Mouse (Mus musculus) midbrain, embryonic 10.5 days (tissue): ENCODE measurements around the gene Cops9. TPM values are rescaled to one million over a fixed set of nuclear protein-coding genes. Genes with fewer than 3 reads are reported as not detected.

Source experiments
- DNase-seq: peaks from one replicate; pipeline ENCODE4 v3.0.0-alpha.2; 2017; ENCODE audit warnings: low spot score
- H3K27ac ChIP-seq: fragments of 300-500 bp; sonication (generic); replicated peaks from 2 replicates; pipeline ENCODE4 v1.5.1; 2016; ENCODE audit warnings: mild to moderate bottlenecking
- H3K27me3 ChIP-seq: fragments of 300-500 bp; sonication (generic); 2 replicates; pipeline ENCODE4 v1.6.1; 2016; ENCODE audit warnings: low read depth, mild to moderate bottlenecking; ENCODE audit not compliant: poor library complexity, severe bottlenecking
- H3K36me3 ChIP-seq: fragments of 300-500 bp; sonication (generic); 2 replicates; pipeline ENCODE4 v1.6.1; 2016; ENCODE audit warnings: mild to moderate bottlenecking, moderate library complexity
- H3K4me1 ChIP-seq: fragments of 300-500 bp; sonication (generic); 2 replicates; pipeline ENCODE4 v1.6.1; 2016
- H3K4me3 ChIP-seq: fragments of 300-500 bp; sonication (generic); 2 replicates; pipeline ENCODE4 v1.5.1; 2016; ENCODE audit warnings: mild to moderate bottlenecking, moderate library complexity
- H3K9me3 ChIP-seq: fragments of 300-500 bp; sonication (generic); replicated peaks from 2 replicates; pipeline ENCODE4 v1.6.1; 2016; ENCODE audit warnings: mild to moderate bottlenecking
- WGBS: fragments of 180-500 bp; shearing (Covaris S2); methylation state at CpG from one replicate; pipeline ENCODE4 v1.1.7; 2016; 5-methylcytosine and 5-hydroxymethylcytosine counted together
- polyA plus RNA-seq: library from polyadenylated mRNA; unstranded; fragments of >200 nt; fragmentation: Nextera tagmentation; extraction: Ambion mirVana; gene quantifications from 2 replicates; pipeline ENCODE4 v1.2.1, GENCODE M21; 2016

The Cops9 gene
- polyA plus RNA-seq, result 368 and 378 TPM in 2 replicates

GRCm38 (mm10) chr1:92641514-92642272 lies at the start of gene Cops9:
Gene Cops9, minus strand, starts transcription at chr1:92641985.
- Histone ChIP-seq H3K27ac (peak within 1 kb of the TSS; percentile 90), H3K27me3 (no peaks in the 10 kb centered on the region), H3K4me3 (peak within 1 kb of the TSS; percentile 96), H3K36me3 (peaks cover 31% of the 10 kb centered on the region), H3K9me3 (no peaks in the 10 kb centered on the region), H3K4me1 (peaks cover 25% of the 10 kb centered on the region)
- WGBS, result 2% methylated on average over 50 of the region's 50 CpGs
- peak; percentile 94 for DNase-seq

GRCm38 (mm10) chr1:92691166-92691844 lies 49.5 kb upstream of the Cops9 start:
- 88% methylated on average over 3 of the region's 3 CpGs for WGBS
- Histone ChIP-seq H3K4me3 (no peak overlapping the region), H3K27me3 (no peaks in the 10 kb centered on the region), H3K9me3 (no peaks in the 10 kb centered on the region), H3K36me3 (no peaks in the 10 kb centered on the region), H3K27ac (no peak overlapping the region), H3K4me1 (no peaks in the 10 kb centered on the region)
- DNase-seq, result no peak

GRCm38 (mm10) chr1:92686994-92687393 lies 45.2 kb upstream of the Cops9 start:
- no peak for DNase-seq

GRCm38 (mm10) chr1:92683151-92683550 lies 41.4 kb upstream of the Cops9 start:
- Histone ChIP-seq H3K27ac (no peak overlapping the region), H3K4me1 (peaks cover 13% of the 10 kb centered on the region), H3K36me3 (no peaks in the 10 kb centered on the region), H3K27me3 (peaks cover 15% of the 10 kb centered on the region), H3K9me3 (no peaks in the 10 kb centered on the region), H3K4me3 (no peak overlapping the region)
- WGBS, result 92% methylated on average over 8 of the region's 8 CpGs
- no peak for DNase-seq

More at GRCm38 (mm10) chr1:92686994-92687393, 45.2 kb upstream of the Cops9 start:
- Histone ChIP-seq H3K27me3 (peaks cover 5% of the 10 kb centered on the region), H3K27ac (no peak overlapping the region), H3K4me3 (no peak overlapping the region), H3K9me3 (no peaks in the 10 kb centered on the region), H3K4me1 (no peaks in the 10 kb centered on the region), H3K36me3 (no peaks in the 10 kb centered on the region)
- WGBS, result 74% methylated on average over 8 of the region's 8 CpGs

- Histone ChIP-seq H3K36me3 (no peaks in the 10 kb centered on the region), H3K9me3 (no peaks in the 10 kb centered on the region), H3K4me1 (peaks cover 13% of the 10 kb centered on the region), H3K27me3 (peaks cover 15% of the 10 kb centered on the region), H3K4me3 (no peak overlapping the region; the same call in 1 of the 2 replicates), H3K27ac (peak overlapping the region; percentile 43; the same call in 1 of the 2 replicates)
- WGBS, result 28% methylated on average over 16 of the region's 16 CpGs
- DNase-seq, result peak; percentile 42
These were observed 39.2 kb upstream of the Cops9 start for GRCm38 (mm10) chr1:92680668-92681603.

GRCm38 (mm10) chr1:92678757-92679156 lies 37.0 kb upstream of the Cops9 start:
- Histone ChIP-seq H3K27me3 (peaks cover 15% of the 10 kb centered on the region), H3K4me1 (peaks cover 13% of the 10 kb centered on the region), H3K4me3 (no peak overlapping the region), H3K27ac (no peak overlapping the region), H3K9me3 (no peaks in the 10 kb centered on the region), H3K36me3 (no peaks in the 10 kb centered on the region)
- DNase-seq, result no peak
- WGBS, result 85% methylated on average over 5 of the region's 5 CpGs

GRCm38 (mm10) chr1:92676676-92676975 lies 34.8 kb upstream of the Cops9 start:
- peaks cover 6% of the 10 kb centered on the region; the same call in 1 of the 2 replicates for H3K27me3 ChIP-seq
- H3K4me3 ChIP-seq, result no peak overlapping the region
- DNase-seq, result no peak
- 89% methylated on average over 3 of the region's 3 CpGs for WGBS
- no peaks in the 10 kb centered on the region for H3K36me3 ChIP-seq
- no peaks in the 10 kb centered on the region for H3K9me3 ChIP-seq
- H3K27ac ChIP-seq, result no peak overlapping the region
- H3K4me1 ChIP-seq, result peaks cover 13% of the 10 kb centered on the region

GRCm38 (mm10) chr1:92675932-92676675 lies 34.3 kb upstream of the Cops9 start:
- peaks cover 6% of the 10 kb centered on the region; the same call in 1 of the 2 replicates for H3K27me3 ChIP-seq
- DNase-seq, result no peak
- no peaks in the 10 kb centered on the region for H3K9me3 ChIP-seq
- no peak overlapping the region for H3K4me3 ChIP-seq
- H3K4me1 ChIP-seq, result peaks cover 11% of the 10 kb centered on the region
- H3K36me3 ChIP-seq, result no peaks in the 10 kb centered on the region
- H3K27ac ChIP-seq, result no peak overlapping the region
- 87% methylated on average over 10 of the region's 10 CpGs for WGBS

- 82% methylated on average over 5 of the region's 5 CpGs for WGBS
- Histone ChIP-seq H3K4me1 (no peaks in the 10 kb centered on the region), H3K36me3 (no peaks in the 10 kb centered on the region), H3K27me3 (no peaks in the 10 kb centered on the region), H3K9me3 (0 out of 2 replicates have a peak, but pooled peaks cover 3% of the 10 kb centered on the region), H3K27ac (no peak overlapping the region), H3K4me3 (no peak overlapping the region)
- no peak for DNase-seq
These were observed 31.5 kb upstream of the Cops9 start for GRCm38 (mm10) chr1:92673258-92673782.

- H3K4me1 ChIP-seq, result no peaks in the 10 kb centered on the region
- H3K36me3 ChIP-seq, result no peaks in the 10 kb centered on the region
- H3K27ac ChIP-seq, result no peak overlapping the region
- DNase-seq, result no peak
- H3K4me3 ChIP-seq, result no peak overlapping the region
- 80% methylated on average over 4 of the region's 4 CpGs for WGBS
- 0 out of 2 replicates have a peak, but pooled peaks cover 3% of the 10 kb centered on the region for H3K9me3 ChIP-seq
- H3K27me3 ChIP-seq, result no peaks in the 10 kb centered on the region
These were observed 29.5 kb upstream of the Cops9 start for GRCm38 (mm10) chr1:92671326-92671725.

GRCm38 (mm10) chr1:92669430-92669829 lies 27.6 kb upstream of the Cops9 start:
- WGBS, result 94% methylated on average over 3 of the region's 3 CpGs
- Histone ChIP-seq H3K36me3 (no peaks in the 10 kb centered on the region), H3K27me3 (no peaks in the 10 kb centered on the region), H3K9me3 (0 out of 2 replicates have a peak, but pooled peaks cover 3% of the 10 kb centered on the region), H3K4me3 (no peak overlapping the region), H3K27ac (no peak overlapping the region), H3K4me1 (no peaks in the 10 kb centered on the region)
- no peak for DNase-seq
